Mouse (Mus musculus): ENCODE measurements around the gene Pdia3.

- no peak for TF ChIP-seq EP300 (IDR thresholded peaks at IDR 0.05; ENCODE audit: low read depth)
- TF ChIP-seq CTCF (IDR thresholded peaks at IDR 0.05; ENCODE audit: low read depth), result no peak
These were observed 60.6 kb downstream of the Pdia3 start for GRCm38 (mm10) chr2:121474180-121474535.

All from heart, postnatal 0 days (tissue).